Mouse (Mus musculus): ENCODE data around the gene Ppcdc. TPM values are rescaled to one million over a fixed set of nuclear protein-coding genes. Genes with fewer than 3 reads are reported as not detected.
A peak's percentile ranks its signal among the peaks of the same experiment; 100 is the strongest.

The Ppcdc gene
- total and polyA plus RNA-seq, 3 experiments: 38.8 to 50.3 (median 44.1) TPM

DNA sequence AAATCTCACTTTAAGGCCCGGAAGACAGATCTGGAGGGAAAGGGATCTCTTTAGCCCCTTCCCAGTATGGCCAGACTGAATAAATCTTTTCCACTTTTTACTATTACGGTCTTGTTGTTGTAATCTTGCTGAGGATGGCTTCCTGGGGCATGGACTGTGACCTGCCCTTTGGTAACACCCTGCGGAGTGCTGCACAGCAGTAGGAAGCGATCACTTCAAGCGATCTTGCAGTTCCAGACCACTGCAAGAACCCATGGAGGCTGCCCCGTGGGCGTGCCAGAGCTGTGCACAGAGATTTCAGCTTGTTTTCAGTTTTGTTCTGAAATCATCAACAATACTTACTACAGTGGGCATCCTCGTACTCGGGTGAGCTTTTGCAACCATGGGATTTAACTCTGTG lies 8.7 kb downstream of the Ppcdc start (continued):
- TF ChIP-seq CHD1 (IDR thresholded peaks at IDR 0.05; ENCODE audit: low read depth, low read length): no peak

DNA sequence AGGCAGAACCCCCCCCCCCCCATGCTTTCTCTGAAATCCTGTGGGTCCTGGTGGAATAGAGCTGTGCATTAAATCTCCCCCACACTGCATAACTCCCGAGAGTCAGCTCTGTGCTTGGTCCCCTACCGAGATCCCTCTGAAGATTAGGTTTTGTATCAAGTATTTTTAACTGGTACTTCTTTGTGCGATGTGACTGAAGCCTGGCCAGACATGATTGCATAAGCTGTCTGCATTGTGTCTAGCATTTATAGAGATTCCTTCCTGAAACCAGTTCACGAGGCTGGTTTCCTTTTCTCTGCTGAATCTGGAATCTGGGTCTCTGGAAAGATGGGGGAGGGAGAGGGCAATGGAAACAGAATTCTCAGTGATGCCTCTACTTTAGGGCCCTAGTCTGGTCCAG lies 11.5 kb downstream of the Ppcdc start:
- no peak for TF ChIP-seq TBP (conservative IDR thresholded peaks at IDR 0.05; ENCODE audit: low read depth, low read length)
- TF ChIP-seq E2F4 (IDR thresholded peaks at IDR 0.05; ENCODE audit: insufficient replicate concordance, low read depth, low read length): no peak
- TF ChIP-seq USF1 (IDR thresholded peaks at IDR 0.05; ENCODE audit: low read depth, low read length): no peak
- TF ChIP-seq ZKSCAN1 (IDR thresholded peaks at IDR 0.05; ENCODE audit: borderline replicate concordance, low read depth, low read length): no peak
- no peak for TF ChIP-seq ZNF384 (IDR thresholded peaks at IDR 0.05; ENCODE audit: low read depth, low read length)
- TF ChIP-seq USF2 (conservative IDR thresholded peaks at IDR 0.05; ENCODE audit: low read depth, low read length): no peak
- TF ChIP-seq JUN (IDR thresholded peaks at IDR 0.05; ENCODE audit: insufficient read depth, low read depth, low read length): no peak
- no peak for TF ChIP-seq UBTF (IDR thresholded peaks at IDR 0.05; ENCODE audit: low read depth, low read length)
- TF ChIP-seq MEF2A (IDR thresholded peaks at IDR 0.05; ENCODE audit: borderline replicate concordance, low read depth, low read length): no peak
- no peak for TF ChIP-seq ELF1 (IDR thresholded peaks at IDR 0.05; ENCODE audit: low read depth, low read length)
- no peak for TF ChIP-seq CTCF (conservative IDR thresholded peaks at IDR 0.05 in 1 of 2, IDR thresholded peaks at IDR 0.05 in 1 of 2; ENCODE audit: low read depth in 2 of 2, low read length in 2 of 2)
- TF ChIP-seq NRF1 (IDR thresholded peaks at IDR 0.05; ENCODE audit: low read depth, low read length): no peak
- Histone ChIP-seq H3K36me3 (replicated peaks in 1 of 2; ENCODE audit: control insufficient read depth in 1 of 2, insufficient read depth in 1 of 2, low read length in 1 of 2) (peaks cover 14 to 75% of the 10 kb centered on the region in 2 experiments), H3K9me3 (replicated peaks; ENCODE audit: low read length) (no peaks in the 10 kb centered on the region), H3K4me2 (ENCODE audit: insufficient read depth, low read depth, poor library complexity, severe bottlenecking) (peak overlapping the region; percentile 65), H3K4me1 (ENCODE audit: control insufficient read depth in 1 of 2, insufficient read depth in 2 of 2) (peaks cover 33 to 97% of the 10 kb centered on the region in 2 experiments), H3K27me3 (replicated peaks) (no peaks in the 10 kb centered on the region), H3K79me2 (replicated peaks; ENCODE audit: control insufficient read depth, extremely low read depth, insufficient read depth, poor library complexity, severe bottlenecking) (no peaks in the 10 kb centered on the region), H3K27ac (ENCODE audit: insufficient read depth, low read depth) (peak overlapping the region; percentile 78), H3K4me3 (replicated peaks in 1 of 3; ENCODE audit: low read depth in 2 of 3, low read length in 2 of 3, poor library complexity in 1 of 3) (no peak overlapping the region), H3K9ac (ENCODE audit: insufficient read depth, low read depth) (peak overlapping the region; percentile 44)
- dilution Hi-C loops (cut with MboI; ENCODE audit: extremely low pct_ligation_motif_present, extremely low pct_unique_long_range_greater_than_20kb, low sequenced_read_pairs): no loop called here
- no peak for DNase-seq (ENCODE audit: extremely low read depth)
- in situ Hi-C loops (cut with MboI; ENCODE audit: low pct_ligation_motif_present, low pct_unique_long_range_greater_than_20kb, low sequenced_read_pairs): loop anchor here (5.0 kb wide), 2 partner anchors 71 to 176 kb away; no protein-coding TSS in a partner anchor

DNA sequence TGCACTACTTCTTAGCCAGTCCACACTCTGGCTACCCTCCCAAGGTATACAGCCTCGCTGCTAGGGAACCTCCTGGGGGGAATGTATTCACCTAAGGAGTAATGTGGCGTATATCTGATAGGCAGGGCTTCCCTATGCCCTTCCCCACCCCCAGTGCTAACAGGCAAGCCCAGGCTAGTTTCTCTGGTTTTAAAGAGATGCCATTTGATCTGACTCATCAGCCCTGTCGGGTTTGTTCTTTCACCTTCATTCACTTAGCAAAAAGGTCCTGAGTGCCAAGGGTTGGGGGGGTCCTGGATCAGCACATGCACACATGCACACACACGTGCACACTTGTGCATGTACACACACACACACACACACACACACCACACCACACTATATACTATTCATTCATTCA lies 12.0 kb downstream of the Ppcdc start:
- H3K9me3 ChIP-seq (replicated peaks; ENCODE audit: low read length): no peaks in the 10 kb centered on the region
- TF ChIP-seq POLR2AphosphoS2 (IDR thresholded peaks at IDR 0.05; ENCODE audit: low read depth, low read length) (no peak), MAZ (IDR thresholded peaks at IDR 0.05; ENCODE audit: low read depth, low read length) (0 out of 2 replicates have a peak, but pooled peaks have one; percentile 59), JUN (IDR thresholded peaks at IDR 0.05; ENCODE audit: insufficient read depth, low read depth, low read length) (peak; percentile 14; the same call in 1 of the 2 replicates), RCOR1 (conservative IDR thresholded peaks at IDR 0.05; ENCODE audit: low read depth, low read length) (no peak), TCF12 (IDR thresholded peaks at IDR 0.05; ENCODE audit: low read depth, low read length) (peak; percentile 42; the same call in 1 of the 2 replicates), MXI1 (IDR thresholded peaks at IDR 0.05; ENCODE audit: low read depth, low read length) (no peak), CHD1 (IDR thresholded peaks at IDR 0.05; ENCODE audit: low read depth, low read length) (peak; percentile 98), ZKSCAN1 (IDR thresholded peaks at IDR 0.05; ENCODE audit: borderline replicate concordance, low read depth, low read length) (no peak), HCFC1 (IDR thresholded peaks at IDR 0.05; ENCODE audit: low read depth, low read length) (no peak), MYC (IDR thresholded peaks at IDR 0.05; ENCODE audit: low read depth, low read length) (peak; percentile 41; the same call in 1 of the 2 replicates), E2F4 (IDR thresholded peaks at IDR 0.05; ENCODE audit: insufficient replicate concordance, low read depth, low read length) (no peak), USF2 (conservative IDR thresholded peaks at IDR 0.05; ENCODE audit: low read depth, low read length) (no peak), ELF1 (IDR thresholded peaks at IDR 0.05; ENCODE audit: low read depth, low read length) (peak; percentile 23; the same call in 1 of the 2 replicates), CTCF (conservative IDR thresholded peaks at IDR 0.05 in 1 of 2, IDR thresholded peaks at IDR 0.05 in 1 of 2; ENCODE audit: low read depth in 2 of 2, low read length in 2 of 2) (no peak), ETS1 (conservative IDR thresholded peaks at IDR 0.05; ENCODE audit: low read depth, low read length) (peak; percentile 66), POLR2A (IDR thresholded peaks at IDR 0.05; ENCODE audit: low read depth, low read length) (no peak), MAFK (IDR thresholded peaks at IDR 0.05; ENCODE audit: insufficient replicate concordance, low read length) (no peak), USF1 (IDR thresholded peaks at IDR 0.05; ENCODE audit: low read depth, low read length) (no peak), BHLHE40 (IDR thresholded peaks at IDR 0.05; ENCODE audit: low read depth, low read length) (peak; percentile 89), PAX5 (IDR thresholded peaks at IDR 0.05; ENCODE audit: low read length) (no peak), KAT2A (IDR thresholded peaks at IDR 0.05; ENCODE audit: insufficient replicate concordance, low read length) (no peak), NELFE (IDR thresholded peaks at IDR 0.05; ENCODE audit: low read depth, low read length) (no peak), UBTF (IDR thresholded peaks at IDR 0.05; ENCODE audit: low read depth, low read length) (no peak), IRF4 (IDR thresholded peaks at IDR 0.05; ENCODE audit: low read depth, low read length) (peak; percentile 72)

More for the DNA sequence above, 12.0 kb downstream of the Ppcdc start:
- no peaks in the 10 kb centered on the region for H3K79me2 ChIP-seq (replicated peaks; ENCODE audit: control insufficient read depth, extremely low read depth, insufficient read depth, poor library complexity, severe bottlenecking)
- dilution Hi-C loops (cut with MboI; ENCODE audit: extremely low pct_ligation_motif_present, extremely low pct_unique_long_range_greater_than_20kb, low sequenced_read_pairs) (no loop called here), in situ Hi-C loops (cut with MboI; ENCODE audit: low pct_ligation_motif_present, low pct_unique_long_range_greater_than_20kb, low sequenced_read_pairs) (loop anchor here (5.0 kb wide), 2 partner anchors 71 to 176 kb away; no protein-coding TSS in a partner anchor)
- peaks cover 28 to 97% of the 10 kb centered on the region in 2 experiments for H3K4me1 ChIP-seq (ENCODE audit: control insufficient read depth in 1 of 2, insufficient read depth in 2 of 2)
- H3K4me3 ChIP-seq (replicated peaks in 1 of 3; ENCODE audit: low read depth in 2 of 3, low read length in 2 of 3, poor library complexity in 1 of 3): no peak overlapping the region
- DNase-seq (ENCODE audit: extremely low read depth): peak; percentile 62
- peak overlapping the region; percentile 78 for H3K27ac ChIP-seq (ENCODE audit: insufficient read depth, low read depth)
- H3K27me3 ChIP-seq (replicated peaks): no peaks in the 10 kb centered on the region
- peak overlapping the region; percentile 65 for H3K4me2 ChIP-seq (ENCODE audit: insufficient read depth, low read depth, poor library complexity, severe bottlenecking)
- H3K36me3 ChIP-seq (replicated peaks in 1 of 2; ENCODE audit: control insufficient read depth in 1 of 2, insufficient read depth in 1 of 2, low read length in 1 of 2): peaks cover 17 to 75% of the 10 kb centered on the region in 2 experiments
- peak overlapping the region; percentile 44 for H3K9ac ChIP-seq (ENCODE audit: insufficient read depth, low read depth)
